Mouse (Mus musculus): ENCODE data around the gene Brs3. TPM values are rescaled to one million over a fixed set of nuclear protein-coding genes. Genes with fewer than 3 reads are reported as not detected.

Brs3 gene
- not detected for total RNA-seq (2021)
- long read RNA-seq, experiment 1, result 0 reads
- long read RNA-seq, experiment 2, result 0 reads

GRCm38 (mm10) chrX:57042774-57043173 is at the start of gene Brs3:
Brs3 (plus strand) TSS chrX:57043074.
- DNase-seq, result no peak

GRCm38 (mm10) chrX:57012891-57013290 is 30.0 kb upstream of the Brs3 start:
- DNase-seq, result no peak

DNA sequence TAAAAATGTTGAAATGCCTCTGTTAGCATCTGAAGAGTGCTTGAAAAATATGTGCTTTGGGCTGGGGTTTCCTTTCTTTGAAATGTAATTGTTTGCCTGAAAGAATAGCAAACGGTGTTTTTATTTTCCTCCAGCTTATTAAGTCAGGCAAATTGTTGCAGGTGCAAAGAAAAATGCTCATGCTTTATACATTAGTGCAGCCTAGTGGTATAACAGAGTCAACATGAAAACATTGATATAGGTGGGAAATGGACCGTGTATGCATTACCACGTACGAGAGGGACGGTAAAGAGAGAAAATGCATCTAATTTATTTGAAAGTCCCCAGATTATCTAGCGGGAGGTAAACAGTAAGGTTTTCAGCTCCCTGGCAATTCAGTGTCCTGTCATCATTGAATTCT is 995 bp downstream of the Brs3 start:
- DNase-seq, result no peak

GRCm38 (mm10) chrX:57052848-57053173 is 9.9 kb downstream of the Brs3 start:
- no peak for DNase-seq

- DNase-seq, result peak; percentile 77
These were observed 10.5 kb downstream of the Brs3 start, which contains the start of gene Htatsf1 for GRCm38 (mm10) chrX:57053174-57053992. Htatsf1 (plus strand) TSS chrX:57053583.

GRCm38 (mm10) chrX:57053993-57054385 is 11.1 kb downstream of the Brs3 start:
- DNase-seq, result no peak

DNA sequence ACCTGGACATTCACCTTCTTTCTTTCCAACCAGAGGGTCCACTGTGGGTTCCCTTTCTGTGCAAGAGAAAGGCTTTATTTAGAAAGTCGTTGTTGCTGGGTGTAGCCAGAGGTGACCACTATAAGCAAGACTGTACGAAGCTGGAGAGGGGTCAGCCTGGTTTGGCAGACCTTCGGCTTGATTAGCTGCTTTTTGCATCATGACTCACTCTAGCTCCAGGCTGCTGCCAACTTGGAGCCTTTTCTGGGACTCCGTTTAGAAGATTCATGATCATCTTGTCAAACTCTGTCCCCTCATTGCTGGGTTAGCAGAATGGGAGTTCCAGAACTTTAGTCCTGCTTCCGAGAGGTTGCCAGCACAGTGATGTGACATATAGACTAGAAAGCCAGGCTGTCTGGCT is 38.6 kb downstream of the Brs3 start:
- no peak for DNase-seq

DNA sequence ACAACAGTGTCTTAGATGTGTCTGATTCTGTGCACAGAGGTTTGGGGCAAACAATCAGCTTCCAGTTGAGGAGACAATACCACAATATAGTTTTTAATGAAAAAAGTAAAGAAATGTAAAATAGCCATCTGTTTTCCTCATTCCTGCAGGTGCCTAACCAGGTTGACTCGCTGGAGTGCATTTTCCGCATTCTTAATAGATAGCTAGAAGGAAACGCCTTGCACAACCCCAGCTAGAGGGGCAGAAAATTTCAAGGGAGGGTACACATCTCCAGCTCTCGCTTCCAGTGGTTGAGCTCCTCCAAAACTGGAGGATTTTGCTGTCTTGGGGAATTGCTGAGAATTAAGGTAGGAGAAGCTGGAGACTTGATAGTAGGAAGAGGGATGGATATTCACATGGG is 44.9 kb downstream of the Brs3 start, which contains the start of gene Vgll1:
Gene Vgll1 (plus strand): TSS at position 301 of the 400 bp plus-strand sequence.
- DNase-seq, result no peak

Other genes starting within 250 kb of the Brs3 start
- gene Map7d3, start 220.7 kb upstream of the Brs3 start, total RNA-seq (2021), result 1 to 10 TPM in 1 of 2 experiments, under 1 TPM in 1; 0.99 to 1.6 TPM
- not detected for gene Adgrg4, start 172.9 kb upstream of the Brs3 start, total RNA-seq (2021)
- 10 to 100 TPM; 57.7 to 63.8 TPM for gene Htatsf1, start 10.5 kb downstream of the Brs3 start, total RNA-seq (2021)
- gene Vgll1, start 45.0 kb downstream of the Brs3 start, total RNA-seq (2021), result not detected
- not detected for gene Cd40lg, start 169.1 kb downstream of the Brs3 start, total RNA-seq (2021)

All from gastrocnemius, postnatal 10 days (tissue).